Mouse (Mus musculus) lung, embryonic 15.5 days (tissue): ENCODE data around the gene Hectd4. TPM values are rescaled to one million over a fixed set of nuclear protein-coding genes. Genes with fewer than 3 reads are reported as not detected.

ENCODE experiments used
- ATAC-seq: fragments of 200-750 bp; cut with Nextera tagmentation; 2 replicates; pipeline ENCODE4 v1.8.0; 2017; ENCODE audit warnings: moderate number of reproducible peaks, borderline replicate concordance; ENCODE audit not compliant: low FRiP score, low TSS enrichment; ENCODE audit errors: extremely low read depth
- H3K27ac ChIP-seq: fragments of 300-500 bp; sonication (generic); 2 replicates; pipeline ENCODE4 v1.5.1; 2015; ENCODE audit warnings: moderate library complexity, mild to moderate bottlenecking, inconsistent platforms
- H3K27me3 ChIP-seq: fragments of 300-500 bp; sonication (generic); 2 replicates; pipeline ENCODE4 v1.6.1; 2015; ENCODE audit warnings: inconsistent platforms
- H3K36me3 ChIP-seq: fragments of 300-500 bp; sonication (generic); 2 replicates; pipeline ENCODE4 v1.6.1; 2015; ENCODE audit warnings: inconsistent platforms
- H3K4me1 ChIP-seq: fragments of 300-500 bp; sonication (generic); 2 replicates; pipeline ENCODE4 v1.6.1; 2015; ENCODE audit warnings: inconsistent platforms
- H3K4me2 ChIP-seq: fragments of 300-500 bp; sonication (generic); 2 replicates; pipeline ENCODE4 v1.6.1; 2015; ENCODE audit warnings: inconsistent platforms, mild to moderate bottlenecking, moderate library complexity
- H3K4me3 ChIP-seq: fragments of 300-500 bp; sonication (generic); 2 replicates; pipeline ENCODE4 v1.5.1; 2015; ENCODE audit warnings: mild to moderate bottlenecking, inconsistent platforms
- H3K9ac ChIP-seq: fragments of 300-500 bp; sonication (generic); 2 replicates; pipeline ENCODE4 v1.6.1; 2015; ENCODE audit warnings: inconsistent platforms
- H3K9me3 ChIP-seq: fragments of 300-500 bp; sonication (generic); 2 replicates; pipeline ENCODE4 v1.6.1; 2016; ENCODE audit warnings: inconsistent platforms
- WGBS: fragments of 180-500 bp; shearing (Covaris S2); methylation state at CpG from one replicate; pipeline ENCODE4 v1.1.7; 2015; 5-methylcytosine and 5-hydroxymethylcytosine counted together
- polyA plus RNA-seq: library from polyadenylated mRNA; unstranded; fragments of >200 nt; fragmentation: Nextera tagmentation; extraction: Ambion mirVana; gene quantifications from 2 replicates; pipeline ENCODE4 v1.2.1, GENCODE M21; 2015

Gene Hectd4
- polyA plus RNA-seq, 1 experiment from 2014 or later, result 4.4 TPM

GRCm38 (mm10) chr5:121261806-121262205 lies 41.8 kb downstream of the Hectd4 start:
- no peak overlapping the region for H3K4me3 ChIP-seq
- H3K27ac ChIP-seq, result no peak overlapping the region
- ATAC-seq, result no peak
- no peaks in the 10 kb centered on the region for H3K27me3 ChIP-seq
- H3K36me3 ChIP-seq, result peaks cover 31% of the 10 kb centered on the region
- 87% methylated on average over 3 of the region's 3 CpGs for WGBS
- no peaks in the 10 kb centered on the region for H3K4me1 ChIP-seq
- H3K9me3 ChIP-seq, result no peaks in the 10 kb centered on the region
- no peak overlapping the region for H3K9ac ChIP-seq
- no peak overlapping the region for H3K4me2 ChIP-seq

- no peak overlapping the region for H3K27ac ChIP-seq
- H3K9me3 ChIP-seq, result no peaks in the 10 kb centered on the region
- no peak for ATAC-seq
- H3K36me3 ChIP-seq, result peaks cover 31% of the 10 kb centered on the region
- WGBS, result 93% methylated on average over 8 of the region's 8 CpGs
- H3K27me3 ChIP-seq, result no peaks in the 10 kb centered on the region
- no peak overlapping the region for H3K4me2 ChIP-seq
- no peaks in the 10 kb centered on the region for H3K4me1 ChIP-seq
- no peak overlapping the region for H3K4me3 ChIP-seq
- H3K9ac ChIP-seq, result no peak overlapping the region
Observed at GRCm38 (mm10) chr5:121262415-121262814, 42.4 kb downstream of the Hectd4 start.

- ATAC-seq, result no peak
- Histone ChIP-seq H3K9ac (no peak overlapping the region), H3K4me1 (no peaks in the 10 kb centered on the region), H3K27ac (no peak overlapping the region), H3K4me2 (no peak overlapping the region), H3K36me3 (peaks cover 35% of the 10 kb centered on the region), H3K27me3 (no peaks in the 10 kb centered on the region), H3K4me3 (no peak overlapping the region), H3K9me3 (no peaks in the 10 kb centered on the region)
- 90% methylated on average over 2 of the region's 2 CpGs for WGBS
Observed at GRCm38 (mm10) chr5:121264593-121264992, 44.6 kb downstream of the Hectd4 start.

DNA sequence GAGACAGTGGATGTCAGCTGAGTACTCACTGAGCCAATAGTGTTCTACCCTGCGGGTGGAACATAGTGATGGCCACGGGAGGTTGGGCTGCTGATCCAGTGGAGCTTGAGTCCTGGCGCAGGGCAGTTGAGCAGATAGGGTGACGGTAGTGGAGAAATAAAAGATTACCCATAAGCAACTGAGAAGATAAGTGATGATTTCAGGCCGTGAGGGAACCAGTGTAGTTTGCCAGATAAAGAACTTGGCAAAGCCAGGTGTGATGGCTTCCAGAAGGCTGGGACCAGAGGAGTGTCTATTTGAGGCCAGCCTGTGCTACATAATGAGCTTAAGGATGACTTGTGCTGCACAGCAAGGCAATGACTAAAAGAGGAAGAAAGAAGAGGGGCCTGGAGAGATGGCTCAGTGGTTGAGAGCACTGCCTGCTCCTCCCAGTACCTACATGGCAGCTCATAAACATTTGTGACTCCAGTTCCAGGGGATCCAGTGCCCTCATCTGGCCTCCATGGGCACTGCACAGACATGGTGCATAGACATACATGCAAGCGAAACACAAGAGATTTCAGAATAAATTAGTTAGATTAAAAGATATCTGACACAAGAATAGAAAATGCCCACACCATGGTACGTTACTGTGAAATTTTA lies 46.8 kb downstream of the Hectd4 start:
- no peak overlapping the region for H3K4me3 ChIP-seq
- no peak for ATAC-seq
- peaks cover 32% of the 10 kb centered on the region for H3K36me3 ChIP-seq

GRCm38 (mm10) chr5:121271046-121271445 lies 51.0 kb downstream of the Hectd4 start:
- no peak for ATAC-seq
- Histone ChIP-seq H3K27me3 (no peaks in the 10 kb centered on the region), H3K9me3 (no peaks in the 10 kb centered on the region), H3K4me1 (no peaks in the 10 kb centered on the region), H3K27ac (no peak overlapping the region), H3K4me3 (no peak overlapping the region), H3K4me2 (no peak overlapping the region), H3K9ac (no peak overlapping the region), H3K36me3 (peaks cover 23% of the 10 kb centered on the region)
- WGBS, result 86% methylated on average over 7 of the region's 7 CpGs

More for the DNA sequence above, 46.8 kb downstream of the Hectd4 start:
- H3K27me3 ChIP-seq, result no peaks in the 10 kb centered on the region
- H3K4me2 ChIP-seq, result no peak overlapping the region
- H3K9ac ChIP-seq, result no peak overlapping the region
- H3K4me1 ChIP-seq, result no peaks in the 10 kb centered on the region
- WGBS, result 78% methylated on average over 7 of the region's 7 CpGs
- no peaks in the 10 kb centered on the region for H3K9me3 ChIP-seq
- H3K27ac ChIP-seq, result no peak overlapping the region

GRCm38 (mm10) chr5:121276808-121277207 lies 56.8 kb downstream of the Hectd4 start:
- 74% methylated on average over 1 of the region's 1 CpGs for WGBS
- Histone ChIP-seq H3K4me3 (no peak overlapping the region), H3K27me3 (no peaks in the 10 kb centered on the region), H3K4me2 (no peak overlapping the region), H3K9me3 (no peaks in the 10 kb centered on the region), H3K27ac (no peak overlapping the region), H3K9ac (no peak overlapping the region), H3K4me1 (no peaks in the 10 kb centered on the region), H3K36me3 (peaks cover 35% of the 10 kb centered on the region)
- no peak for ATAC-seq

- Histone ChIP-seq H3K4me3 (no peak overlapping the region), H3K36me3 (peaks cover 36% of the 10 kb centered on the region), H3K4me2 (no peak overlapping the region), H3K27me3 (no peaks in the 10 kb centered on the region), H3K9ac (no peak overlapping the region), H3K9me3 (no peaks in the 10 kb centered on the region), H3K4me1 (no peaks in the 10 kb centered on the region), H3K27ac (no peak overlapping the region)
- 92% methylated on average over 4 of the region's 4 CpGs for WGBS
- no peak for ATAC-seq
Observed at GRCm38 (mm10) chr5:121280456-121280855, 60.4 kb downstream of the Hectd4 start.

- no peak overlapping the region for H3K4me2 ChIP-seq
- 96% methylated on average over 9 of the region's 9 CpGs for WGBS
- no peak overlapping the region for H3K27ac ChIP-seq
- no peaks in the 10 kb centered on the region for H3K4me1 ChIP-seq
- H3K27me3 ChIP-seq, result no peaks in the 10 kb centered on the region
- ATAC-seq, result no peak
- no peak overlapping the region for H3K4me3 ChIP-seq
- no peaks in the 10 kb centered on the region for H3K9me3 ChIP-seq
- peaks cover 51% of the 10 kb centered on the region for H3K36me3 ChIP-seq
- no peak overlapping the region for H3K9ac ChIP-seq
Observed at GRCm38 (mm10) chr5:121283051-121283450, 63.0 kb downstream of the Hectd4 start.

DNA sequence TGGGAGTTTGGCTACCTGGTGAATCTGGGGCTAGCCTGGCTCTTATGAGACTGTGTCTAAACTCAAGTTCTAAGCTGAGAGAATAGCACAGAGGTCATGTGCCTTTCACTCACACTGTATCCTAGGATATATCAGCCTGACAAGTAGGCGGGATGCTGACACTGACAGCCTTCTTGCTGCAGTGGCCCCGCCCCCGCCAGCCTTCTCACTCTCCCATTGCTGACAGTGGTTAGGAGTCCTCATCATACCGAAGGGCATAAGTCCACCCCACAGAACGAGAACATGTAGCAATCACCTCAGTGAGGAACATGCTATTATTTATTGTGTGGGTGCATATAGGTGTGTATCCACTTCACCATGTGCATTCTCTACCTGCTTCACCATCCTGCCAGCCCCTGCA lies 64.8 kb downstream of the Hectd4 start:
- Histone ChIP-seq H3K27ac (no peak overlapping the region), H3K4me3 (no peak overlapping the region), H3K4me1 (no peaks in the 10 kb centered on the region), H3K27me3 (no peaks in the 10 kb centered on the region), H3K4me2 (no peak overlapping the region), H3K36me3 (peaks cover 44% of the 10 kb centered on the region), H3K9ac (no peak overlapping the region), H3K9me3 (no peaks in the 10 kb centered on the region)
- ATAC-seq, result no peak
- 87% methylated on average over 5 of the region's 5 CpGs for WGBS

GRCm38 (mm10) chr5:121287213-121287612 lies 67.2 kb downstream of the Hectd4 start:
- Histone ChIP-seq H3K36me3 (peaks cover 47% of the 10 kb centered on the region), H3K9me3 (no peaks in the 10 kb centered on the region), H3K4me3 (no peak overlapping the region), H3K4me1 (no peaks in the 10 kb centered on the region), H3K27ac (no peak overlapping the region), H3K27me3 (no peaks in the 10 kb centered on the region), H3K9ac (no peak overlapping the region), H3K4me2 (no peak overlapping the region)
- 90% methylated on average over 2 of the region's 2 CpGs for WGBS
- ATAC-seq, result no peak

- H3K36me3 ChIP-seq, result peaks cover 56% of the 10 kb centered on the region
- WGBS, result 87% methylated on average over 3 of the region's 3 CpGs
Observed at GRCm38 (mm10) chr5:121290289-121290688, 70.3 kb downstream of the Hectd4 start.

GRCm38 (mm10) chr5:121292309-121293165 lies 72.5 kb downstream of the Hectd4 start:
- Histone ChIP-seq H3K4me1 (no peaks in the 10 kb centered on the region), H3K27me3 (no peaks in the 10 kb centered on the region), H3K27ac (no peak overlapping the region), H3K9ac (no peak overlapping the region), H3K36me3 (peaks cover 62% of the 10 kb centered on the region), H3K4me2 (no peak overlapping the region), H3K4me3 (no peak overlapping the region), H3K9me3 (no peaks in the 10 kb centered on the region)
- no peak for ATAC-seq
- 65% methylated on average over 16 of the region's 16 CpGs for WGBS

More at GRCm38 (mm10) chr5:121290289-121290688, 70.3 kb downstream of the Hectd4 start:
- no peak for ATAC-seq
- Histone ChIP-seq H3K27ac (no peak overlapping the region), H3K9me3 (no peaks in the 10 kb centered on the region), H3K27me3 (no peaks in the 10 kb centered on the region), H3K4me2 (no peak overlapping the region), H3K4me1 (no peaks in the 10 kb centered on the region), H3K9ac (no peak overlapping the region), H3K4me3 (no peak overlapping the region)
